Comparison of ENCODE assay signal across 10 mouse cellular contexts in genomic region chr10:127292987-127293538, GRCm38 (mm10). TPM values are rescaled to one million over a fixed set of nuclear protein-coding genes. Genes with fewer than 3 reads are reported as not detected.
DNase-seq lines count a peak whose midpoint lies in the region; ATAC-seq and TF ChIP-seq lines count a peak whose summit lies in the region.
"Had no signal": no experiment of that assay in that cellular context is flagged by ENCODE, and none has a peak within 500 bp of the region (broad histone marks: within the 10 kb centered on the region; RNA-seq: fewer than 3 reads in every experiment).

No protein-coding gene starts in this region.

- H3K36me3 ChIP-seq in MEL (ENCODE audit: control insufficient read depth in 1 of 2, insufficient read depth in 2 of 2, low read length in 2 of 2), result peaks cover 18% of the 10 kb centered on the region in 2 experiments
- H3K36me3 ChIP-seq in liver, embryonic 15.5 days (replicated peaks), result peaks cover 57% of the 10 kb centered on the region

- intact Hi-C loops in gastrocnemius, postnatal 36 days (cut with DNase I), result loop anchor here (2.0 kb wide), 1 partner anchor 16 kb away; no protein-coding TSS in a partner anchor
- intact Hi-C loops in left cerebral cortex, postnatal 4 days (cut with DNase I), result no loop called here

- H3K27ac ChIP-seq in MEL (ENCODE audit: control insufficient read depth, low read depth, low read length), result peak overlapping the region; percentile 97
- H3K27ac ChIP-seq in liver, embryonic 15.5 days (replicated peaks), result peak overlapping the region; percentile 98
- H3K27ac ChIP-seq: hindbrain, embryonic 15.5 days had no signal

- DNase-seq in gastrocnemius, adult 18-20 months (ENCODE audit: low spot score), result peak; percentile 66
- DNase-seq in gastrocnemius, postnatal 36 days, result no peak
- no peak for DNase-seq in MEL (ENCODE audit: low read depth, low spot score)
- peak; percentile 80 to 81 for DNase-seq in heart, adult 9 months (ENCODE audit: low spot score in 2 of 2)
- DNase-seq in cerebellum, adult 18-20 months, result no peak
- DNase-seq in left cerebral cortex, postnatal 4 days, result no peak

- peak overlapping the region; percentile 92 for H3K9ac ChIP-seq in MEL (ENCODE audit: control insufficient read depth, low read depth, low read length, poor library complexity, severe bottlenecking)
- peak overlapping the region; percentile 81 for H3K9ac ChIP-seq in liver, embryonic 15.5 days
- H3K9ac ChIP-seq: hindbrain, embryonic 15.5 days had no signal

- TF ChIP-seq RAD21 in MEL (IDR thresholded peaks at IDR 0.05; ENCODE audit: low read depth, low read length), result no peak

- peak in 1 of 2 experiments; percentile 13; a peak in 1 of 4 replicates for TF ChIP-seq POLR2A in MEL (IDR thresholded peaks at IDR 0.05; ENCODE audit: control insufficient read depth in 1 of 2, insufficient read depth in 1 of 2, low read depth in 1 of 2, low read length in 2 of 2, poor library complexity in 1 of 2)

- no peaks in the 10 kb centered on the region for H3K27me3 ChIP-seq in MEL (ENCODE audit: control insufficient read depth in 1 of 2, insufficient read depth in 2 of 2, low read length in 2 of 2)
- no peaks in the 10 kb centered on the region for H3K27me3 ChIP-seq in liver, embryonic 15.5 days
- H3K27me3 ChIP-seq: hindbrain, embryonic 15.5 days; midbrain, embryonic 12.5 days had no signal

- no peak for ATAC-seq in liver, embryonic 15.5 days (ENCODE audit: insufficient read depth)
- no peak for ATAC-seq in activated CD4-positive, CD25-positive, alpha-beta regulatory T cell, adult 4 months

- H3K4me2 ChIP-seq in liver, embryonic 15.5 days, result peak overlapping the region; percentile 84

- no peak for TF ChIP-seq CTCF in MEL (IDR thresholded peaks at IDR 0.05 in 2 of 3, conservative IDR thresholded peaks at IDR 0.05 in 1 of 3; ENCODE audit: control insufficient read depth in 1 of 3, insufficient read depth in 1 of 3, low read depth in 2 of 3, low read length in 3 of 3, poor library complexity in 1 of 3, severe bottlenecking in 1 of 3)

- TF ChIP-seq EP300 in MEL (IDR thresholded peaks at IDR 0.05; ENCODE audit: low read depth in 1 of 2, low read length in 2 of 2), result no peak

- H3K4me3 ChIP-seq in MEL (ENCODE audit: control insufficient read depth in 1 of 2, insufficient read depth in 1 of 2, low read depth in 2 of 2, low read length in 2 of 2), result peak overlapping the region; percentile 30 to 55
- H3K4me3 ChIP-seq in liver, embryonic 15.5 days (replicated peaks), result peak overlapping the region; percentile 83
- H3K4me3 ChIP-seq: hindbrain, embryonic 15.5 days had no signal

- H3K9me3 ChIP-seq in MEL (replicated peaks; ENCODE audit: insufficient read depth, low read length), result no peaks in the 10 kb centered on the region
- no peaks in the 10 kb centered on the region for H3K9me3 ChIP-seq in liver, embryonic 15.5 days (replicated peaks)
- H3K9me3 ChIP-seq: hindbrain, embryonic 15.5 days; midbrain, embryonic 12.5 days had no signal

- H3K79me2 ChIP-seq in MEL (ENCODE audit: control insufficient read depth, insufficient read depth, low read length, poor library complexity), result peaks cover 43% of the 10 kb centered on the region

- 62% methylated on average over 6 of the region's 6 CpGs for WGBS in liver, embryonic 15.5 days (ENCODE audit: insufficient replicate concordance)

- peaks cover 0 to 20% of the 10 kb centered on the region in 2 experiments; a peak in 2 of 4 replicates for H3K4me1 ChIP-seq in MEL (ENCODE audit: control insufficient read depth in 1 of 2, insufficient read depth in 2 of 2, low read length in 2 of 2)
- H3K4me1 ChIP-seq in liver, embryonic 15.5 days (replicated peaks), result peaks cover 48% of the 10 kb centered on the region

TF ChIP-seq in MEL, 35 proteins besides CTCF, POLR2A, EP300 and RAD21:
- TF ChIP-seq GATA1 (IDR thresholded peaks at IDR 0.05; ENCODE audit: low read depth, low read length) (no peak), ETS1 (IDR thresholded peaks at IDR 0.05; ENCODE audit: low read depth, low read length) (no peak), MYB (IDR thresholded peaks at IDR 0.05; ENCODE audit: low read depth, low read length) (peak; percentile 33; the same call in 1 of the 2 replicates), SIN3A (IDR thresholded peaks at IDR 0.05; ENCODE audit: low read length) (0 out of 2 replicates have a peak, but pooled peaks have one; percentile 7), SMC3 (IDR thresholded peaks at IDR 0.05; ENCODE audit: low read depth, low read length) (0 out of 2 replicates have a peak, but pooled peaks have one; percentile 9), MXI1 (IDR thresholded peaks at IDR 0.05; ENCODE audit: low read depth, low read length) (0 out of 2 replicates have a peak, but pooled peaks have one; percentile 11)

RNA-seq across cellular contexts. Expression of gene Mbd6, which starts 4.2 kb away (rescaled TPM):
- total RNA-seq in gastrocnemius, adult 18-20 months (2021), result 10 to 100 TPM; 14.6 to 15.7 TPM
- total RNA-seq in gastrocnemius, postnatal 36 days (2021), result 10 to 100 TPM; 11.5 to 17.1 TPM
- 4.2 and 5.0 TPM in 2 replicates for total RNA-seq in MEL (2012; rRNA removed)
- polyA plus RNA-seq in MEL (2012; ENCODE audit: insufficient read depth in 1 of 2, insufficient read length in 2 of 2, low read depth in 1 of 2, low replicate concordance in 2 of 2, missing spikeins in 1 of 2), result 10 to 100 TPM in 1 of 2 experiments, not detected in 1; 44.8 TPM
- 7.9 and 8.0 TPM in 2 replicates for polyA plus RNA-seq in liver, embryonic 15.5 days (2015; fragmentation: Nextera tagmentation; extraction: Ambion mirVana)
- polyA plus RNA-seq in activated CD4-positive, CD25-positive, alpha-beta regulatory T cell, adult 4 months (2017; shearing (Covaris generic)), result 10 to 100 TPM in 1 of 2 experiments, 1 to 10 TPM in 1; 4.0 to 10.6 TPM
- total RNA-seq in left cerebral cortex, postnatal 4 days (2021), result 10 to 100 TPM; 47.7 to 51.5 TPM

RNA-seq across cellular contexts. Expression of gene Mars, which starts 18.5 kb away (rescaled TPM):
- total RNA-seq in gastrocnemius, adult 18-20 months (2021), result 10 to 100 TPM; 67.5 to 68.8 TPM
- total RNA-seq in gastrocnemius, postnatal 36 days (2021), result 10 to 100 TPM; 54.1 to 56.1 TPM
- 147 and 162 TPM in 2 replicates for total RNA-seq in MEL (2012; rRNA removed)
- 100 to 1,000 TPM in 1 of 2 experiments, not detected in 1; 195 TPM for polyA plus RNA-seq in MEL (2012; ENCODE audit: insufficient read depth in 1 of 2, insufficient read length in 2 of 2, low read depth in 1 of 2, low replicate concordance in 2 of 2, missing spikeins in 1 of 2)
- 109 and 112 TPM in 2 replicates for polyA plus RNA-seq in liver, embryonic 15.5 days (2015; fragmentation: Nextera tagmentation; extraction: Ambion mirVana)
- 10 to 100 TPM; 21.6 to 21.9 TPM for polyA plus RNA-seq in activated CD4-positive, CD25-positive, alpha-beta regulatory T cell, adult 4 months (2017; shearing (Covaris generic))
- 10 to 100 TPM; 65.3 to 65.5 TPM for total RNA-seq in left cerebral cortex, postnatal 4 days (2021)

RNA-seq across cellular contexts. Expression of gene Dctn2, which starts 26.9 kb away (rescaled TPM):
- total RNA-seq in gastrocnemius, adult 18-20 months (2021), result 10 to 100 TPM; 96.1 to 97.2 TPM
- total RNA-seq in gastrocnemius, postnatal 36 days (2021), result 10 to 100 TPM; 86.8 to 91.8 TPM
- total RNA-seq in MEL (2012; rRNA removed), result 223 and 240 TPM in 2 replicates
- polyA plus RNA-seq in MEL (2012; ENCODE audit: insufficient read depth in 1 of 2, insufficient read length in 2 of 2, low read depth in 1 of 2, low replicate concordance in 2 of 2, missing spikeins in 1 of 2), result 100 to 1,000 TPM in 1 of 2 experiments, not detected in 1; 297 TPM
- polyA plus RNA-seq in liver, embryonic 15.5 days (2015; fragmentation: Nextera tagmentation; extraction: Ambion mirVana), result 69.5 and 75.7 TPM in 2 replicates
- 10 to 100 TPM; 55.4 to 60.6 TPM for polyA plus RNA-seq in activated CD4-positive, CD25-positive, alpha-beta regulatory T cell, adult 4 months (2017; shearing (Covaris generic))
- total RNA-seq in left cerebral cortex, postnatal 4 days (2021), result 100 to 1,000 TPM; 298 to 302 TPM

RNA-seq across cellular contexts. Expression of gene Arhgap9, which starts 28.7 kb away (rescaled TPM):
- total RNA-seq in gastrocnemius, adult 18-20 months (2021), result under 1 TPM; 0.46 to 0.83 TPM
- 1 to 10 TPM in 1 of 2 experiments, under 1 TPM in 1; 0.96 to 1.3 TPM for total RNA-seq in gastrocnemius, postnatal 36 days (2021)
- 24.4 and 27.7 TPM in 2 replicates for total RNA-seq in MEL (2012; rRNA removed)
- polyA plus RNA-seq in MEL (2012; ENCODE audit: insufficient read depth in 1 of 2, insufficient read length in 2 of 2, low read depth in 1 of 2, low replicate concordance in 2 of 2, missing spikeins in 1 of 2), result 10 to 100 TPM in 1 of 2 experiments, not detected in 1; 41.1 TPM
- polyA plus RNA-seq in liver, embryonic 15.5 days (2015; fragmentation: Nextera tagmentation; extraction: Ambion mirVana), result 14.1 and 14.9 TPM in 2 replicates
- 100 to 1,000 TPM; 125 TPM for polyA plus RNA-seq in activated CD4-positive, CD25-positive, alpha-beta regulatory T cell, adult 4 months (2017; shearing (Covaris generic))
- total RNA-seq in left cerebral cortex, postnatal 4 days (2021), result 1 to 10 TPM in 1 of 2 experiments, under 1 TPM in 1; 0.56 to 1.1 TPM

RNA-seq across cellular contexts. Expression of gene Kif5a, which starts 29.9 kb away (rescaled TPM):
- total RNA-seq in gastrocnemius, adult 18-20 months (2021), result under 1 TPM; 0.21 to 0.37 TPM
- under 1 TPM; 0.20 to 0.66 TPM for total RNA-seq in gastrocnemius, postnatal 36 days (2021)
- total RNA-seq in MEL (2012; rRNA removed), result 0.42 and 0.52 TPM in 2 replicates
- polyA plus RNA-seq in MEL (2012; ENCODE audit: insufficient read depth in 1 of 2, insufficient read length in 2 of 2, low read depth in 1 of 2, low replicate concordance in 2 of 2, missing spikeins in 1 of 2), result 1 to 10 TPM in 1 of 2 experiments, not detected in 1; 1.3 TPM
- 0.06 and 0.21 TPM in 2 replicates for polyA plus RNA-seq in liver, embryonic 15.5 days (2015; fragmentation: Nextera tagmentation; extraction: Ambion mirVana)
- under 1 TPM; 0.18 to 0.70 TPM for polyA plus RNA-seq in activated CD4-positive, CD25-positive, alpha-beta regulatory T cell, adult 4 months (2017; shearing (Covaris generic))
- 100 to 1,000 TPM; 291 to 312 TPM for total RNA-seq in left cerebral cortex, postnatal 4 days (2021)

Comparison
In these comparisons a context has a peak if more than half of its experiments do, and no peak if none do; other contexts are left out.
1. DNase-seq: peak in gastrocnemius, adult 18-20 months (single experiment) and heart, adult 9 months (2 of 2); none in gastrocnemius, postnatal 36 days (0 of 2), MEL (single experiment), cerebellum, adult 18-20 months (0 of 2) and left cerebral cortex, postnatal 4 days (single experiment).